Mouse (Mus musculus) megakaryocyte, embryonic 14.5 days (primary cell): ENCODE results near the gene Ncoa3.

ENCODE experiments used
- FLI1 ChIP-seq: IDR thresholded peaks from 2 replicates; pipeline ENCODE4 v1.6.1; 2012; ENCODE audit warnings: low read length, inconsistent platforms, mixed read lengths
- GATA1 ChIP-seq: IDR thresholded peaks from 3 replicates; pipeline ENCODE4 v1.6.1; 2012; ENCODE audit warnings: mixed read lengths, low read length, inconsistent platforms, borderline replicate concordance

DNA sequence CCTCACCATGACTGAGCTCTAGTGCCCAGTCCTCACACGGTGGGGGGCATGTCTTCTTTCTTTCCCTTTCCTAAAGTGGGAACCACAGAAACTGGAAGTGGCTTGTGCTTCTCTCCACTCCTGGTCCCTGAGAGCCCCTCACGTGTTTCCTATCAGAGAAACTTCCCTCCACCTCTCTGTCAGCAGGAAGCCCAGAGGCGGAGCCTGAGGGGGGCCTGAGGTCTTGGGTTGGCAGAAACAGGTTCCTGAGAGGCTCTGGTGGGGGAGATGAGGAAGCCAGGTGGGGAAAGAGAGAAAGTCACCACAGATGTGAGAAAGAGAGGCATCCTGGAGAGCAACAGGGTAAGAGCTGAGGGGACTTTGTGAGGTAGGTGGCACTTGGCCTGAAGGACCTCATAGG lies 42.7 kb upstream of the Ncoa3 start:
- TF ChIP-seq GATA1 (no peak), FLI1 (no peak)
